Mouse (Mus musculus): ENCODE data around the gene Adar. TPM values are rescaled to one million over a fixed set of nuclear protein-coding genes. Genes with fewer than 3 reads are reported as not detected.
A peak's percentile ranks its signal among the peaks of the same experiment; 100 is the strongest.

Adar gene
- total and polyA plus RNA-seq, 3 experiments = 16.0 to 49.8 (median 37.0) TPM

DNA sequence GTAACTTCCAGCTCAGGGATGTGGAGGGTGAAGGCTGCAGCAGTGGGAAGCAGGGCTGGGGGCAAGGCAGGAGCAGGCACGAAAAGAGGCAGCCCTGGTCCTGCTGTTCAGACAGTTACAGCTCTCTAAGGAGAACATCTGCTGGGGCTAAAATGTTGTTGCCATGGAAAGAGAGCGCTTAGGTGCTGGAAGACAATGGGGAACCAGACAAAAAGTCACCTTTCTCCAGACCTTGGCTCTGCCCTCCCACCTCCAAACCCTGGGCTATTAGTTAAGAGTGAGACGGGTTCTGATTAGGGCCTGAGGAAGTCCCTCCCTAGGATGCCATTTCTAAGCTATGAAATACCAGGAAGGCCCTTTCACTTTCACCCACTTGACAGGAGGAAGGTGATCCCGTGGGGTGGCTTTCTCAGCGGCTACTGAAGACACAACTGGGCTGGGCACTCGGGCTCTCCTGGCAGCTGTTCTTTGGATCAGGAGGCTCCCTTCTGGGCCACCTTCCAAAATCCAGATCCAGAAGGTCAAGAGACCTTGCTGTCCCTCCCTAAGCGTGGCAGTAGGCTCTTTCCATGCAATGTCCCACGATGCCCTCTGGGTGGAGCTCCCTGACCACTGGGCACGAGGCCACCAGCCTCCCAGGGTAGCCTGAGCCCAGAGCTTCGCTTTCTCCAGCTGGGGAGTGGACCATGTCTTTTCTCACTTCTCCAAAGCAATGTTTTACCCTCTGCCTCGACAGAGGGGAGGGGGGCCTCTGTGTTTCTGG is 70.3 kb downstream of the Adar start:
- Histone ChIP-seq H3K4me3 (ENCODE audit: low read depth, low read length) (no peak overlapping the region), H3K9me3 (replicated peaks) (no peaks in the 10 kb centered on the region), H3K36me3 (replicated peaks) (peaks cover 44% of the 10 kb centered on the region), H3K4me1 (ENCODE audit: insufficient read depth, low read depth, low read length) (peaks cover 24% of the 10 kb centered on the region), H3K27me3 (ENCODE audit: insufficient read depth, low read length) (peaks cover 7% of the 10 kb centered on the region; the same call in 1 of the 2 replicates)
- TF ChIP-seq TAL1 (conservative IDR thresholded peaks at IDR 0.05; ENCODE audit: low read depth, low read length) = no peak
- no peak for TF ChIP-seq GATA1 (IDR thresholded peaks at IDR 0.05; ENCODE audit: borderline replicate concordance, low read length)
- TF ChIP-seq GATA2 (IDR thresholded peaks at IDR 0.05; ENCODE audit: borderline replicate concordance, low read depth, low read length) = no peak
- TF ChIP-seq POLR2AphosphoS5 (IDR thresholded peaks at IDR 0.05; ENCODE audit: insufficient replicate concordance, low read depth, low read length) = no peak
- TF ChIP-seq CTCF (IDR thresholded peaks at IDR 0.05; ENCODE audit: low read depth, low read length) = no peak
- DNase-seq (ENCODE audit: low spot score) (peak; percentile 47), ATAC-seq (ENCODE audit: extremely low read depth, insufficient number of reproducible peaks, low FRiP score, poor library complexity, severe bottlenecking) (no peak)

DNA sequence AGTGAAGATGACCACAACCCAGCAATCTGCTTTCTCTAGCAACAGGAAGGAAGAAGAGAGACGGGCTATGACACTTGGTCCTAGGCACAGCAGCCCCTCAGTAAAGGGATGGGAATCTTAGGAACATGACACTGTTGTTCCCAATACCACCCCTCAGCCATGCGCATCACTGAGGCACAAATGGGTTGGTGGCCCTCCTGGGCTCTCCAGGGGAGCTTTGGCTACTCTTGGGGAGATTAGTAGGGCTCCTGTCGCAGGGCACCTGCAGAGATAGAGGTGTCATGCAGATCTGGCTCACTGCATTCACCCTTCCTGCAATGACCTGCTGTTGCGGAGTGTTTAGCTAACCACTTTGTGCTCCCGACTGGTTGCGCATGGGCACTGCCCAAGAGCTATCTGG is 71.5 kb downstream of the Adar start:
- peaks cover 33% of the 10 kb centered on the region for H3K36me3 ChIP-seq (replicated peaks)
- no peak for DNase-seq (ENCODE audit: low spot score)
- no peak overlapping the region for H3K4me3 ChIP-seq (ENCODE audit: low read depth, low read length)
- peaks cover 19% of the 10 kb centered on the region for H3K4me1 ChIP-seq (ENCODE audit: insufficient read depth, low read depth, low read length)
- TF ChIP-seq CTCF (IDR thresholded peaks at IDR 0.05; ENCODE audit: low read depth, low read length) = no peak
- no peak for TF ChIP-seq POLR2AphosphoS5 (IDR thresholded peaks at IDR 0.05; ENCODE audit: insufficient replicate concordance, low read depth, low read length)
- TF ChIP-seq TAL1 (conservative IDR thresholded peaks at IDR 0.05; ENCODE audit: low read depth, low read length) = no peak
- TF ChIP-seq GATA2 (IDR thresholded peaks at IDR 0.05; ENCODE audit: borderline replicate concordance, low read depth, low read length) = no peak
- TF ChIP-seq GATA1 (IDR thresholded peaks at IDR 0.05; ENCODE audit: borderline replicate concordance, low read length) = no peak
- H3K27me3 ChIP-seq (ENCODE audit: insufficient read depth, low read length) = peaks cover 7% of the 10 kb centered on the region; the same call in 1 of the 2 replicates
- H3K9me3 ChIP-seq (replicated peaks) = no peaks in the 10 kb centered on the region
- no peak for ATAC-seq (ENCODE audit: extremely low read depth, insufficient number of reproducible peaks, low FRiP score, poor library complexity, severe bottlenecking)

DNA sequence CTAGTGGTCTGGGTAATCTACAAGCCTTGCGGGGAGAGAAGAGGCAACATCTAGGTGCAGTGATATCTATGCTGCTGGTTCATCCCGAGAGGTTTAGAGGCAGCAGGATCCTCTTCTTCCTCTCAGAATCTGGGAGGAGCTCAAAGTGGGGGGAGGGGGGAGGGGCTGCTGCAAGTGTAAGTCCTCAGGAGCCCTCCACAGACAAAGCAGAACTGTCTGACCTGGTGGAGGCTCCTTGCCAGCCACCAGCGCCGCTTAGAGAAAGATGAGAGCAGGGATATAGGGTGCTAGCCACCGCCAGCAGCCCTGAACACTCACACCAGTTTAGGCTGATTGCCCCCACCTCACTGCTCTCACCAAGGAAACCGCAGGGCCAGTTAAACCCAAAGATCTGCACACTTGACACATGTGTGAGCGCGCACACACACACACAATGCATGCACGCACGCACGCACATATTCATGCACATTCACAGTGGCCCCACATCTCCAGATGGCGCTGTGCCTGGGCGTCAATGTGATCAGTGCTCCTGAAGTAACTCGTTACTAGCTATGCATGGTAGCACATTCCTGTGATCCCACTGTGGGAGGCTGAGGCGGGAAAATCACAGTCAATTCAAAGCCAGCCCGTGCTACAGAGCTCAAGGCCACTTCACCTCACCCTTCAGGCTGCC is 74.0 kb downstream of the Adar start:
- TF ChIP-seq GATA2 (IDR thresholded peaks at IDR 0.05; ENCODE audit: borderline replicate concordance, low read depth, low read length) (no peak), GATA1 (IDR thresholded peaks at IDR 0.05; ENCODE audit: borderline replicate concordance, low read length) (no peak), POLR2AphosphoS5 (IDR thresholded peaks at IDR 0.05; ENCODE audit: insufficient replicate concordance, low read depth, low read length) (no peak)
- no peak for ATAC-seq (ENCODE audit: extremely low read depth, insufficient number of reproducible peaks, low FRiP score, poor library complexity, severe bottlenecking)

DNA sequence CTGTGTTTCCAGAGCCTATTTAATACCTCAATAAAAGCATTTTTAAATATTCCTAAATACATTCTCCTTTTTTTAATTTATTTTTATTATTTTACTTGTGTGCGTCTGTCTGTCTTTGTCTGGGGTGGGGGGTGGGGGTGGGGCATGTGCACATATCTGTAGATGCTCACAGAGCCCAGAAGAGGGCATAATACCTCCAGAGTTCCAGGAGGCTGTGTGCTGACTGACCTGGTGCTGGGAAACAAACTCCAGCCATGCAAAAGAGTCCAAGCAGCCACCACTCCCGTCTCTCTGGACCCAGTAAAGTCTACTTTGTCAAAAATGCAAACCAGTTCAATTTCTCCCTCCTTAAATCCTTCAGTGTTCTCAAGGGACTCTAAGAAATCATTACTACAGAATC is 79.8 kb downstream of the Adar start:
- Histone ChIP-seq H3K4me1 (ENCODE audit: insufficient read depth, low read depth, low read length) (no peaks in the 10 kb centered on the region), H3K36me3 (replicated peaks) (no peaks in the 10 kb centered on the region), H3K27me3 (ENCODE audit: insufficient read depth, low read length) (peaks cover 15% of the 10 kb centered on the region), H3K9me3 (replicated peaks) (no peaks in the 10 kb centered on the region), H3K4me3 (ENCODE audit: low read depth, low read length) (no peak overlapping the region)
- DNase-seq (ENCODE audit: low spot score) = no peak
- ATAC-seq (ENCODE audit: extremely low read depth, insufficient number of reproducible peaks, low FRiP score, poor library complexity, severe bottlenecking) = no peak
- TF ChIP-seq TAL1 (conservative IDR thresholded peaks at IDR 0.05; ENCODE audit: low read depth, low read length) (no peak), CTCF (IDR thresholded peaks at IDR 0.05; ENCODE audit: low read depth, low read length) (no peak), GATA2 (IDR thresholded peaks at IDR 0.05; ENCODE audit: borderline replicate concordance, low read depth, low read length) (no peak), POLR2AphosphoS5 (IDR thresholded peaks at IDR 0.05; ENCODE audit: insufficient replicate concordance, low read depth, low read length) (no peak), GATA1 (IDR thresholded peaks at IDR 0.05; ENCODE audit: borderline replicate concordance, low read length) (no peak)

More for the DNA sequence above, 74.0 kb downstream of the Adar start:
- H3K36me3 ChIP-seq (replicated peaks) = peaks cover 9% of the 10 kb centered on the region
- peaks cover 16% of the 10 kb centered on the region for H3K4me1 ChIP-seq (ENCODE audit: insufficient read depth, low read depth, low read length)
- no peak overlapping the region for H3K4me3 ChIP-seq (ENCODE audit: low read depth, low read length)
- no peak for DNase-seq (ENCODE audit: low spot score)
- peaks cover 14% of the 10 kb centered on the region for H3K27me3 ChIP-seq (ENCODE audit: insufficient read depth, low read length)
- H3K9me3 ChIP-seq (replicated peaks) = no peaks in the 10 kb centered on the region

DNA sequence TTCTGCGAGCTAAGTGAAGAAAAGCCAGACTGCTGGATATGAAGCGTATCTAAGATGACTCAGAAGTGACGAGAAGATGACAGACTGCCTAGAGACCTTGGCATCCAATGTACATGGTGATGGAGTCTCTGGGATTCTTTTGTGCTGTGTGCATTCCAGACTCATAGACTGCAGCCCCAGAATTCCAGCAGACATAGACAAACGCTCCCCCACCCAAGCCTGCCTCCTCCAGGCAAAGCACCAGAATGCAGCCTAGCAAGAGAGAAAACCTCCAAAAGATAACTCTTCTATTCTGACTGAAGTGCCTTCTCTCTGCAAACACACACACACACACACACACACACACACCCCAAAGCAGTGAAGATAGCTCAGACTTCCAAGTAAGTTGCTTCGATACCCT is 80.9 kb downstream of the Adar start:
- no peaks in the 10 kb centered on the region for H3K9me3 ChIP-seq (replicated peaks)
- H3K4me1 ChIP-seq (ENCODE audit: insufficient read depth, low read depth, low read length) = no peaks in the 10 kb centered on the region
- TF ChIP-seq GATA2 (IDR thresholded peaks at IDR 0.05; ENCODE audit: borderline replicate concordance, low read depth, low read length) (no peak), POLR2AphosphoS5 (IDR thresholded peaks at IDR 0.05; ENCODE audit: insufficient replicate concordance, low read depth, low read length) (no peak), CTCF (IDR thresholded peaks at IDR 0.05; ENCODE audit: low read depth, low read length) (no peak; the same call in 1 of the 2 replicates)
- DNase-seq (ENCODE audit: low spot score) (no peak), ATAC-seq (ENCODE audit: extremely low read depth, insufficient number of reproducible peaks, low FRiP score, poor library complexity, severe bottlenecking) (no peak)
- no peak overlapping the region for H3K4me3 ChIP-seq (ENCODE audit: low read depth, low read length)
- no peaks in the 10 kb centered on the region for H3K36me3 ChIP-seq (replicated peaks)
- peaks cover 15% of the 10 kb centered on the region for H3K27me3 ChIP-seq (ENCODE audit: insufficient read depth, low read length)

DNA sequence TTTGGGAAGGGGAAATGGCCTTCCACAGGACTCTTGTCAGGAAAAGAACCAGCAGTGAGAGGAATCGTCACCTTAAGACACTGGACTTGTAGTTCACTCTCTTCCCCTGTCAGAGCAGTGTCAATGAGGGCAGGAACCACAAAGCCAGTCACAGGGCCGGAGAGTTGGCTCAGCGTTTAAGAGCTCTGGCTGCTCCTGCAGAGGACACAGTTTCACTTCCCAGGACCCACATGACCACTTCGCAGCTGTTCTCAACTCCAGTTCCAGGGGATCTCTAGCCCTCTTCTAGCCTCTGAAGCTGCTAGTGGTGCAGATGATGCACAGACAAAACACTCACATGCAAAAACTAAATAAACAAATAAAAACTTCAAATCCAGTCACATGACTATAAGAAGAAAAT is 81.5 kb downstream of the Adar start:
- H3K9me3 ChIP-seq (replicated peaks) = no peaks in the 10 kb centered on the region
- ATAC-seq (ENCODE audit: extremely low read depth, insufficient number of reproducible peaks, low FRiP score, poor library complexity, severe bottlenecking) (no peak), DNase-seq (ENCODE audit: low spot score) (no peak)
- H3K27me3 ChIP-seq (ENCODE audit: insufficient read depth, low read length) = peaks cover 15% of the 10 kb centered on the region
- TF ChIP-seq POLR2AphosphoS5 (IDR thresholded peaks at IDR 0.05; ENCODE audit: insufficient replicate concordance, low read depth, low read length) = no peak
- no peak for TF ChIP-seq GATA2 (IDR thresholded peaks at IDR 0.05; ENCODE audit: borderline replicate concordance, low read depth, low read length)
- no peak for TF ChIP-seq GATA1 (IDR thresholded peaks at IDR 0.05; ENCODE audit: borderline replicate concordance, low read length)
- no peak for TF ChIP-seq TAL1 (conservative IDR thresholded peaks at IDR 0.05; ENCODE audit: low read depth, low read length)
- no peak for TF ChIP-seq CTCF (IDR thresholded peaks at IDR 0.05; ENCODE audit: low read depth, low read length)
- no peaks in the 10 kb centered on the region for H3K36me3 ChIP-seq (replicated peaks)
- no peak overlapping the region for H3K4me3 ChIP-seq (ENCODE audit: low read depth, low read length)
- no peaks in the 10 kb centered on the region for H3K4me1 ChIP-seq (ENCODE audit: insufficient read depth, low read depth, low read length)

Data from G1E (cell line).